Comparison of ENCODE assay signal across 24 mouse cellular contexts in genomic region chr7:27379836-27380235, GRCm38 (mm10). TPM values are rescaled to one million over a fixed set of nuclear protein-coding genes. Genes with fewer than 3 reads are reported as not detected.
DNase-seq lines count a peak whose midpoint lies in the region; ATAC-seq lines count a peak whose summit lies in the region.
"Had no signal": no experiment of that assay in that cellular context is flagged by ENCODE, and none has a peak within 500 bp of the region (broad histone marks: within the 10 kb centered on the region; RNA-seq: fewer than 3 reads in every experiment).

No protein-coding gene starts in this region.

- peaks cover 15% of the 10 kb centered on the region for H3K27me3 ChIP-seq in embryonic facial prominence, embryonic 11.5 days (ENCODE audit: control insufficient read depth, insufficient read depth, low read length)
- H3K27me3 ChIP-seq in embryonic facial prominence, embryonic 10.5 days (replicated peaks; ENCODE audit: low read depth, poor library complexity, severe bottlenecking): peaks cover 65% of the 10 kb centered on the region
- H3K27me3 ChIP-seq in embryonic facial prominence, embryonic 13.5 days: peaks cover 35% of the 10 kb centered on the region
- peaks cover 30% of the 10 kb centered on the region for H3K27me3 ChIP-seq in embryonic facial prominence, embryonic 14.5 days (replicated peaks; ENCODE audit: control insufficient read depth, insufficient read depth, low read length)
- peaks cover 26% of the 10 kb centered on the region for H3K27me3 ChIP-seq in embryonic facial prominence, embryonic 15.5 days

- H3K4me2 ChIP-seq in embryonic facial prominence, embryonic 11.5 days (ENCODE audit: low read depth, low read length): no peak overlapping the region
- H3K4me2 ChIP-seq in embryonic facial prominence, embryonic 13.5 days: peak overlapping the region; percentile 39; the same call in 1 of the 2 replicates
- H3K4me2 ChIP-seq in embryonic facial prominence, embryonic 14.5 days (ENCODE audit: low read depth, low read length): peak overlapping the region; percentile 16; the same call in 1 of the 2 replicates
- peak overlapping the region; percentile 21; the same call in 1 of the 2 replicates for H3K4me2 ChIP-seq in embryonic facial prominence, embryonic 15.5 days (replicated peaks)

- H3K4me3 ChIP-seq in embryonic facial prominence, embryonic 11.5 days (ENCODE audit: low read depth, low read length): no peak overlapping the region
- no peak overlapping the region for H3K4me3 ChIP-seq in embryonic facial prominence, embryonic 10.5 days
- no peak overlapping the region for H3K4me3 ChIP-seq in embryonic facial prominence, embryonic 13.5 days
- H3K4me3 ChIP-seq in embryonic facial prominence, embryonic 14.5 days (ENCODE audit: low read depth, low read length): no peak overlapping the region
- no peak overlapping the region for H3K4me3 ChIP-seq in embryonic facial prominence, embryonic 15.5 days (replicated peaks)

- no peaks in the 10 kb centered on the region for H3K36me3 ChIP-seq in embryonic facial prominence, embryonic 11.5 days (replicated peaks; ENCODE audit: control insufficient read depth, insufficient read depth, low read depth, low read length)
- no peaks in the 10 kb centered on the region for H3K36me3 ChIP-seq in embryonic facial prominence, embryonic 10.5 days (replicated peaks)
- H3K36me3 ChIP-seq in embryonic facial prominence, embryonic 13.5 days: no peaks in the 10 kb centered on the region
- H3K36me3 ChIP-seq in embryonic facial prominence, embryonic 14.5 days (ENCODE audit: control insufficient read depth, insufficient read depth, low read length): no peaks in the 10 kb centered on the region
- no peaks in the 10 kb centered on the region for H3K36me3 ChIP-seq in embryonic facial prominence, embryonic 15.5 days
- H3K36me3 ChIP-seq: G1E had no signal

- peak; percentile 66 for DNase-seq in embryonic facial prominence, embryonic 11.5 days (ENCODE audit: low spot score)
- DNase-seq in embryonic facial prominence, embryonic 10.5 days (ENCODE audit: low spot score): no peak
- peak; percentile 76 for DNase-seq in embryonic facial prominence, embryonic 14.5 days (ENCODE audit: low spot score)
- no peak for DNase-seq in heart, postnatal 4 days
- DNase-seq in kidney, adult 18-20 months: no peak
- no peak for DNase-seq in urinary bladder, postnatal 14 days (ENCODE audit: low spot score)
- DNase-seq: adrenal gland, adult 2 months; adrenal gland, adult 8-10 months; adrenal gland, postnatal 10 days; adrenal gland, postnatal 14 days; adrenal gland, postnatal 25 days; adrenal gland, postnatal 36 days; B cell, adult 2 months; cerebellum, adult 11 months; cerebellum, adult 11-12 months had no signal

- no peak overlapping the region for H3K9ac ChIP-seq in embryonic facial prominence, embryonic 11.5 days (replicated peaks; ENCODE audit: low read length)
- H3K9ac ChIP-seq in embryonic facial prominence, embryonic 13.5 days: no peak overlapping the region
- no peak overlapping the region for H3K9ac ChIP-seq in embryonic facial prominence, embryonic 14.5 days (ENCODE audit: low read depth, low read length)
- no peak overlapping the region for H3K9ac ChIP-seq in embryonic facial prominence, embryonic 15.5 days

- no peaks in the 10 kb centered on the region; the same call in 1 of the 2 replicates for H3K4me1 ChIP-seq in embryonic facial prominence, embryonic 11.5 days (ENCODE audit: control insufficient read depth, insufficient read depth, low read length)
- H3K4me1 ChIP-seq in embryonic facial prominence, embryonic 10.5 days: peaks cover 11% of the 10 kb centered on the region
- peaks cover 20% of the 10 kb centered on the region for H3K4me1 ChIP-seq in embryonic facial prominence, embryonic 13.5 days
- H3K4me1 ChIP-seq in embryonic facial prominence, embryonic 14.5 days (ENCODE audit: control insufficient read depth, insufficient read depth, low read length): peaks cover 5% of the 10 kb centered on the region; the same call in 1 of the 2 replicates
- peaks cover 16% of the 10 kb centered on the region; the same call in 1 of the 2 replicates for H3K4me1 ChIP-seq in embryonic facial prominence, embryonic 15.5 days

- 51% methylated on average over 6 of the region's 6 CpGs for WGBS in embryonic facial prominence, embryonic 11.5 days
- WGBS in embryonic facial prominence, embryonic 10.5 days: 59% methylated on average over 6 of the region's 6 CpGs
- WGBS in embryonic facial prominence, embryonic 13.5 days: 25% methylated on average over 6 of the region's 6 CpGs
- 39% methylated on average over 6 of the region's 6 CpGs for WGBS in embryonic facial prominence, embryonic 14.5 days
- WGBS in embryonic facial prominence, embryonic 15.5 days: 33% methylated on average over 6 of the region's 6 CpGs

- H3K27ac ChIP-seq in embryonic facial prominence, embryonic 11.5 days (replicated peaks; ENCODE audit: low read depth, low read length): no peak overlapping the region
- H3K27ac ChIP-seq in embryonic facial prominence, embryonic 10.5 days (replicated peaks): no peak overlapping the region
- peak overlapping the region; percentile 68 for H3K27ac ChIP-seq in embryonic facial prominence, embryonic 13.5 days
- H3K27ac ChIP-seq in embryonic facial prominence, embryonic 14.5 days (replicated peaks; ENCODE audit: low read depth, low read length): 0 out of 2 replicates have a peak overlapping the region, but pooled peaks have one; percentile 29
- peak overlapping the region; percentile 52 for H3K27ac ChIP-seq in embryonic facial prominence, embryonic 15.5 days (replicated peaks)

- no peak for ATAC-seq in embryonic facial prominence, embryonic 11.5 days (replicated peaks; ENCODE audit: insufficient number of reproducible peaks, low FRiP score, low TSS enrichment, low read depth)
- ATAC-seq in embryonic facial prominence, embryonic 13.5 days (ENCODE audit: insufficient number of reproducible peaks, insufficient read depth, low FRiP score, low TSS enrichment, low read depth): no peak
- no peak for ATAC-seq in embryonic facial prominence, embryonic 14.5 days (ENCODE audit: low read depth)
- ATAC-seq in embryonic facial prominence, embryonic 15.5 days (ENCODE audit: insufficient number of reproducible peaks, low FRiP score, low TSS enrichment, low read depth): no peak
- ATAC-seq: activated CD4-positive, CD25-positive, alpha-beta regulatory T cell, adult 4 months; CD4-positive, CD25-positive, alpha-beta regulatory T cell, adult 4 months; Patski had no signal

- H3K9me3 ChIP-seq in embryonic facial prominence, embryonic 11.5 days (replicated peaks; ENCODE audit: control insufficient read depth, low read length): no peaks in the 10 kb centered on the region
- no peaks in the 10 kb centered on the region; the same call in 1 of the 2 replicates for H3K9me3 ChIP-seq in embryonic facial prominence, embryonic 10.5 days
- no peaks in the 10 kb centered on the region for H3K9me3 ChIP-seq in embryonic facial prominence, embryonic 13.5 days
- H3K9me3 ChIP-seq in embryonic facial prominence, embryonic 14.5 days (ENCODE audit: control insufficient read depth, low read length): peaks cover 5% of the 10 kb centered on the region; the same call in 1 of the 2 replicates
- H3K9me3 ChIP-seq in embryonic facial prominence, embryonic 15.5 days (replicated peaks): no peaks in the 10 kb centered on the region
- H3K9me3 ChIP-seq: G1E had no signal

RNA-seq across cellular contexts. Expression of gene Gm20479, which starts 22.6 kb away (rescaled TPM):
- polyA plus RNA-seq in embryonic facial prominence, embryonic 11.5 days (2014; fragmentation: Nextera tagmentation; extraction: Ambion mirVana): 0.45 TPM in 1 of 2 replicates, not detected in the other
- polyA plus RNA-seq in embryonic facial prominence, embryonic 10.5 days (2016; fragmentation: Nextera tagmentation; extraction: Ambion mirVana): not detected in 2 replicates
- not detected in 2 replicates for polyA plus RNA-seq in embryonic facial prominence, embryonic 13.5 days (2015; fragmentation: Nextera tagmentation; extraction: Ambion mirVana)
- polyA plus RNA-seq in embryonic facial prominence, embryonic 14.5 days (2014; fragmentation: Nextera tagmentation; extraction: Ambion mirVana): not detected in 2 replicates
- polyA plus RNA-seq in embryonic facial prominence, embryonic 15.5 days (2015; fragmentation: Nextera tagmentation; extraction: Ambion mirVana): 0.35 and 0.43 TPM in 2 replicates
- total RNA-seq in heart, postnatal 4 days (2021): 1 to 10 TPM in 1 of 2 experiments, not detected in 1; 3.7 TPM
- total RNA-seq: G1E, MEL had no signal
- polyA plus RNA-seq: brain, embryonic 14.5 days; C2C12; CD4-positive, CD25-positive, alpha-beta regulatory T cell, adult 4 months had no signal

RNA-seq across cellular contexts. Expression of gene Shkbp1, which starts 24.0 kb away (rescaled TPM):
- polyA plus RNA-seq in embryonic facial prominence, embryonic 11.5 days (2014; fragmentation: Nextera tagmentation; extraction: Ambion mirVana): 50.2 and 57.5 TPM in 2 replicates
- polyA plus RNA-seq in embryonic facial prominence, embryonic 10.5 days (2016; fragmentation: Nextera tagmentation; extraction: Ambion mirVana): 73.2 and 80.3 TPM in 2 replicates
- polyA plus RNA-seq in embryonic facial prominence, embryonic 13.5 days (2015; fragmentation: Nextera tagmentation; extraction: Ambion mirVana): 61.5 and 70.6 TPM in 2 replicates
- polyA plus RNA-seq in embryonic facial prominence, embryonic 14.5 days (2014; fragmentation: Nextera tagmentation; extraction: Ambion mirVana): 26.5 and 30.3 TPM in 2 replicates
- 36.8 and 46.2 TPM in 2 replicates for polyA plus RNA-seq in embryonic facial prominence, embryonic 15.5 days (2015; fragmentation: Nextera tagmentation; extraction: Ambion mirVana)
- 10 to 100 TPM; 18.4 to 19.8 TPM for total RNA-seq in heart, postnatal 4 days (2021)

RNA-seq across cellular contexts. Expression of gene Ltbp4, which starts 42.3 kb away (rescaled TPM):
- 6.3 and 6.6 TPM in 2 replicates for polyA plus RNA-seq in embryonic facial prominence, embryonic 11.5 days (2014; fragmentation: Nextera tagmentation; extraction: Ambion mirVana)
- 7.1 and 8.8 TPM in 2 replicates for polyA plus RNA-seq in embryonic facial prominence, embryonic 10.5 days (2016; fragmentation: Nextera tagmentation; extraction: Ambion mirVana)
- polyA plus RNA-seq in embryonic facial prominence, embryonic 13.5 days (2015; fragmentation: Nextera tagmentation; extraction: Ambion mirVana): 32.0 and 40.3 TPM in 2 replicates
- 74.2 and 74.8 TPM in 2 replicates for polyA plus RNA-seq in embryonic facial prominence, embryonic 14.5 days (2014; fragmentation: Nextera tagmentation; extraction: Ambion mirVana)
- polyA plus RNA-seq in embryonic facial prominence, embryonic 15.5 days (2015; fragmentation: Nextera tagmentation; extraction: Ambion mirVana): 85.5 and 92.3 TPM in 2 replicates
- total RNA-seq in heart, postnatal 4 days (2021): 100 to 1,000 TPM; 238 to 255 TPM

Comparison
In these comparisons a context has a peak if more than half of its experiments do, and no peak if none do; other contexts are left out.
1. DNase-seq: peak in embryonic facial prominence, embryonic 11.5 days (single experiment) and embryonic facial prominence, embryonic 14.5 days (single experiment); none in embryonic facial prominence, embryonic 10.5 days (single experiment), heart, postnatal 4 days (single experiment), kidney, adult 18-20 months (single experiment) and urinary bladder, postnatal 14 days (single experiment).
2. H3K27ac ChIP-seq: peak in embryonic facial prominence, embryonic 13.5 days (single experiment), embryonic facial prominence, embryonic 14.5 days (single experiment) and embryonic facial prominence, embryonic 15.5 days (single experiment); none in embryonic facial prominence, embryonic 11.5 days (single experiment) and embryonic facial prominence, embryonic 10.5 days (single experiment).